Mouse (Mus musculus) heart, embryonic 11.5 days (tissue): ENCODE results near the gene Ros1. TPM values are rescaled to one million over a fixed set of nuclear protein-coding genes. Genes with fewer than 3 reads are reported as not detected.

Experiments used
- ATAC-seq: fragments of 200-750 bp; cut with Nextera tagmentation; replicated peaks from 2 replicates; pipeline ENCODE4 v1.8.0; 2017; ENCODE audit warnings: moderate library complexity; ENCODE audit not compliant: insufficient number of reproducible peaks, low FRiP score, low TSS enrichment
- H3K27ac ChIP-seq: fragments of 300-500 bp; sonication (generic); 2 replicates; pipeline ENCODE4 v1.5.1; 2014; ENCODE audit warnings: mild to moderate bottlenecking, low read depth, low read length
- H3K27me3 ChIP-seq: fragments of 300-500 bp; sonication (generic); 2 replicates; pipeline ENCODE4 v1.6.1; 2014; ENCODE audit warnings: mild to moderate bottlenecking, low read length, mixed read lengths; ENCODE audit not compliant: control insufficient read depth, insufficient read depth
- H3K36me3 ChIP-seq: fragments of 300-500 bp; sonication (generic); 2 replicates; pipeline ENCODE4 v1.6.1; 2014; ENCODE audit warnings: mild to moderate bottlenecking, low read length, moderate library complexity, mixed read lengths; ENCODE audit not compliant: control insufficient read depth, insufficient read depth
- H3K4me1 ChIP-seq: fragments of 300-500 bp; sonication (generic); 2 replicates; pipeline ENCODE4 v1.6.1; 2014; ENCODE audit warnings: low read length; ENCODE audit not compliant: control insufficient read depth, insufficient read depth
- H3K4me2 ChIP-seq: fragments of 300-500 bp; sonication (generic); 2 replicates; pipeline ENCODE4 v1.6.1; 2014; ENCODE audit warnings: mild to moderate bottlenecking, moderate library complexity
- H3K4me3 ChIP-seq: fragments of 300-500 bp; sonication (generic); 2 replicates; pipeline ENCODE4 v1.5.1; 2014; ENCODE audit warnings: low read depth, low read length
- H3K9ac ChIP-seq: fragments of 300-500 bp; sonication (generic); 2 replicates; pipeline ENCODE4 v1.6.1; 2014; ENCODE audit warnings: mild to moderate bottlenecking, low read depth, low read length, moderate library complexity
- H3K9me3 ChIP-seq: fragments of 300-500 bp; sonication (generic); replicated peaks from 2 replicates; pipeline ENCODE4 v1.6.1; 2016; ENCODE audit warnings: low read length; ENCODE audit not compliant: control insufficient read depth
- WGBS: fragments of 180-500 bp; shearing (Covaris S2); extraction: QIAGEN DNeasy Blood & Tissue Kit; methylation state at CpG from one replicate; pipeline ENCODE4 v1.1.7; 2014; ENCODE audit not compliant: insufficient replicate concordance; 5-methylcytosine and 5-hydroxymethylcytosine counted together
- microRNA-seq: library from miRNA; unstranded; fragments of <30 nt; microRNA quantifications from one replicate; pipeline ENCODE4, GENCODE M21; 2016; ENCODE audit warnings: borderline number of aligned reads
- polyA plus RNA-seq: library from polyadenylated mRNA; unstranded; fragments of >200 nt; fragmentation: Nextera tagmentation; extraction: Ambion mirVana; gene quantifications from 2 replicates; pipeline ENCODE4 v1.2.1, GENCODE M21; 2014

The Ros1 gene
- polyA plus RNA-seq, 1 experiment from 2014 or later, result not detected

- no peak within 1 kb of the TSS for H3K9ac ChIP-seq
- ATAC-seq, result peak; percentile 52; the same call in 1 of the 2 replicates
- WGBS, result under 1% methylated on average over 47 of the region's 60 CpGs
Observed at GRCm38 (mm10) chr10:52022413-52023212, 172.4 kb downstream of the Ros1 start, which contains the start of gene Vgll2. Vgll2 (plus strand) TSS chr10:52022502.

DNA sequence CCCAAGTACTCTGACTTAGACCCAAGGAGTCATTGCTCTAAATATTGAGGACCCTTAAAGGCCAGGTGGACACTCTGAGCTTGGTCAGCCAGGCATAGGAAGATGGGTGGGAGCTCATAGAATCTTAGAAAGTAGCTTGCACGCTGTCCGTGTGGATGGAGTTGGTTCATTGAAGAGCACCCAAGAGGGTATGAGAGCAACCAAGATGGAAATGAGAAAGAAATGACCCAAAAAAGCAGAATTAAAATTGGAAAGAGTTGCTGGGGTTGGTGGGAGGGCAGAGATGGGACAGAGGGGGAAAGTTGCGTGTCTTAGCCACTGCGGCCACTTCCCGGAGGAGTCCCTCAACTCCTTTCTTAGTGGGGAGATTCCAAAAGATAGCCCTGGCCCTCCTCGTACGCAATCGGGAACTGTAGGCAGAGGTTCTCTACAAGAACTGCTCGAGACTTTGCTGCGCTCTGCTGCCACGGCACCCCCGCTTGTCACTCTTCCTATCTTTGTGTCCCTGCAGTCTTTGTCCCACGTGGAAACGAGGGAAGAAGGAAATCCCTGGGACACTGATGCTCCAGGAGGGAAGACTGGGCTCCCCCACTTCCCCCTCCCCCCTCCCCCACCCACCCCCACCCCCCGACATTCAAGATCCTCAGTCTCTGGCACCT, 173.2 kb downstream of the Ros1 start:
- no peak; the same call in 1 of the 2 replicates for ATAC-seq
- Histone ChIP-seq H3K4me1 (no peaks in the 10 kb centered on the region), H3K9ac (no peak overlapping the region), H3K36me3 (no peaks in the 10 kb centered on the region), H3K27me3 (peaks cover 67% of the 10 kb centered on the region), H3K9me3 (no peaks in the 10 kb centered on the region), H3K4me3 (peak overlapping the region; percentile 53), H3K27ac (no peak overlapping the region), H3K4me2 (peak overlapping the region; percentile 90)
- under 1% methylated on average over 15 of the region's 15 CpGs for WGBS

More at GRCm38 (mm10) chr10:52022413-52023212, 172.4 kb downstream of the Ros1 start, which contains the start of gene Vgll2:
- peak within 1 kb of the TSS; percentile 90 for H3K4me2 ChIP-seq
- H3K27me3 ChIP-seq, result peaks cover 74% of the 10 kb centered on the region
- H3K4me3 ChIP-seq, result peak within 1 kb of the TSS; percentile 53
- peaks cover 2% of the 10 kb centered on the region; the same call in 1 of the 2 replicates for H3K4me1 ChIP-seq
- no peak within 1 kb of the TSS for H3K27ac ChIP-seq
- no peaks in the 10 kb centered on the region for H3K36me3 ChIP-seq
- H3K9me3 ChIP-seq, result no peaks in the 10 kb centered on the region

- ATAC-seq, result no peak
- H3K9ac ChIP-seq, result no peak overlapping the region
- peaks cover 61% of the 10 kb centered on the region for H3K27me3 ChIP-seq
- no peaks in the 10 kb centered on the region for H3K9me3 ChIP-seq
- H3K4me3 ChIP-seq, result no peak overlapping the region; the same call in 1 of the 2 replicates
- H3K27ac ChIP-seq, result no peak overlapping the region
- no peaks in the 10 kb centered on the region for H3K4me1 ChIP-seq
- H3K36me3 ChIP-seq, result no peaks in the 10 kb centered on the region
- no peak overlapping the region; the same call in 1 of the 2 replicates for H3K4me2 ChIP-seq
- WGBS, result 1% methylated on average over 9 of the region's 9 CpGs
Observed at GRCm38 (mm10) chr10:52021231-52021630, 173.8 kb downstream of the Ros1 start.

- no peaks in the 10 kb centered on the region for H3K4me1 ChIP-seq
- peaks cover 40% of the 10 kb centered on the region for H3K27me3 ChIP-seq
- H3K27ac ChIP-seq, result no peak overlapping the region
- WGBS, result 56% methylated on average over 1 of the region's 1 CpGs
- ATAC-seq, result no peak
- no peak overlapping the region for H3K9ac ChIP-seq
- no peak overlapping the region for H3K4me3 ChIP-seq
- no peaks in the 10 kb centered on the region for H3K9me3 ChIP-seq
- H3K36me3 ChIP-seq, result no peaks in the 10 kb centered on the region
- H3K4me2 ChIP-seq, result no peak overlapping the region
Observed at GRCm38 (mm10) chr10:52018471-52018870, 176.6 kb downstream of the Ros1 start.

Small RNAs within 50 kb of the gene (microRNA-seq; reads per million reads assigned to microRNA genes)
- gene Gm24084, result not detected

Other genes starting within 250 kb of the Ros1 start
- 0.43 and 0.61 TPM in 2 replicates for gene Vgll2, start 172.7 kb downstream of the Ros1 start, polyA plus RNA-seq
- 6.8 and 9.5 TPM in 2 replicates for gene Dcbld1, start 38.4 kb upstream of the Ros1 start, polyA plus RNA-seq
- gene Gm26741, start 163.5 kb upstream of the Ros1 start, polyA plus RNA-seq, result not detected in 2 replicates
- gene Gopc, start 186.9 kb upstream of the Ros1 start, polyA plus RNA-seq, result 15.0 and 15.9 TPM in 2 replicates
- 0.16 TPM in 1 of 2 replicates, not detected in the other for gene Nepn, start 193.7 kb upstream of the Ros1 start, polyA plus RNA-seq
- gene Nus1, start 222.3 kb upstream of the Ros1 start, polyA plus RNA-seq, result 9.9 and 11.2 TPM in 2 replicates